Mouse (Mus musculus) T-cell, adult 66 days (primary cell): ENCODE data around the gene Cetn2. TPM values are rescaled to one million over a fixed set of nuclear protein-coding genes. Genes with fewer than 3 reads are reported as not detected.

Source experiments
- total RNA-seq, 2 experiments: library from RNA; stranded (reverse); gene quantifications; 3 replicates in 1 of 2; 4 replicates in 1 of 2; pipeline ENCODE4 v1.2.4; 2023

Cetn2 gene
- total RNA-seq = 10 to 100 TPM; 39.0 to 41.0 TPM

DNA sequence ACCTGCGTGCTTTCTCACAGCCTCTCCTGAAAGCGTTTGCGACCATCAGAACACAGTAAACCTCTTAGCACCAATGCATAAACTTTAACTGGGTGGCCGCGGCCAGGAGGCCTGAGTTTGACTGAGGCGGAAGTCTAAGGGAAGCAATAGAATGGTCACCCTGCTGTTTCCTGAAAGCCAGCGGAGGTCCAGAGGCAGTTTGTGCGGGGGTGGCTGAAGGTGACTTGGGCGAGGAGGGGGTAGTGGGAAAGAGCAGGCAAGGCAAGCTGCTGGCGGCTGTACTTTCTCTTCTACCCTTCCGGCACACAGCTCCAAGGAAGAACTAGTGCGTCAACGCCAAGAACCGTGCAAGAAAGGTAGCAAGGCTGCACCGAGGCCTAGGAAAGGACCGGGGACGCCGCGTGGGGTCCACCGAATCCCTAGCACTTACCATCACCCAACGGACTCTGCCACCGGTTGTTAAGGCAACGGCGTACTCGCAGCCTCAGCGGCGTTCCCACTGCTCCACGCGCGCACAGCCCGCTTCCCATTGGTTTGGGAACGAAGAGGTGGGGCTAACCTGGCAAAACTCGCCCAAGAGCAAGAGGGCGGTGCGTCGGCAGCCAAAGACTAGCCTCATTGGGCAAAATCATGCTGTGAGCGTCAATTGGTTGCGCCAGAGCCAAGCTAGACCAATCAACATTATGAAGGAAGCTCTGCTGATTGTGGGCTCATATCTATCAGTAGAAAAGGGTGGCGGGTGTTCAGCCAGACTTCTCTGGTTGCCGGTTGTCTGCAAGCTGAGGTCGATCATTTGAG is at the start of gene Cetn2, which contains the start of gene Nsdhl:
Gene Cetn2, minus strand, starts transcription at position 528 of the 798 bp plus-strand sequence.
Gene Nsdhl, plus strand, starts transcription at position 674 of the 798 bp plus-strand sequence.

Other genes starting within 250 kb of the Cetn2 start
- gene Gabrq, start 93.2 kb downstream of the Cetn2 start, total RNA-seq = not detected
- 10 to 100 TPM; 13.8 to 15.8 TPM for gene Nsdhl, start 146 bp upstream of the Cetn2 start, total RNA-seq
- under 1 TPM in 1 of 2 experiments, not detected in 1; 0.35 TPM for gene Zfp185, start 68.9 kb upstream of the Cetn2 start, total RNA-seq
- gene Pnma5, start 118.7 kb upstream of the Cetn2 start, total RNA-seq = 1 to 10 TPM; 2.1 to 2.7 TPM
- gene Pnma3, start 146.4 kb upstream of the Cetn2 start, total RNA-seq = not detected
- gene Xlr4a, start 164.1 kb upstream of the Cetn2 start, total RNA-seq = 10 to 100 TPM; 53.0 to 54.4 TPM
- gene Xlr3a, start 178.7 kb upstream of the Cetn2 start, total RNA-seq = 1 to 10 TPM in 1 of 2 experiments, not detected in 1; 1.1 TPM
- not detected for gene Gm14685, start 198.6 kb upstream of the Cetn2 start, total RNA-seq
- gene Xlr5b, start 230.4 kb upstream of the Cetn2 start, total RNA-seq = not detected
- under 1 TPM in 1 of 2 experiments, not detected in 1; 0.74 TPM for gene DXBay18, start 231.0 kb upstream of the Cetn2 start, total RNA-seq